Mouse (Mus musculus) gastrocnemius, adult 18-20 months (tissue): ENCODE measurements around the gene Aurkb. TPM values are rescaled to one million over a fixed set of nuclear protein-coding genes. Genes with fewer than 3 reads are reported as not detected.
A peak's percentile ranks its signal among the peaks of the same experiment; 100 is the strongest.

Experiments
- DNase-seq: peaks from one replicate; pipeline ENCODE4 v3.0.0; 2021; ENCODE audit warnings: low spot score
- total RNA-seq, 2 experiments: library from RNA; stranded (reverse); gene quantifications; 2 replicates each; pipeline ENCODE4 v1.2.3; 2021

The Aurkb gene
- total RNA-seq, 2 experiments from 2014 or later, result not detected

GRCm38 (mm10) chr11:69096987-69097900 lies 51.8 kb downstream of the Aurkb start:
- DNase-seq, result peak; percentile 100

- no peak for DNase-seq
Measured at GRCm38 (mm10) chr11:69098039-69098761, 52.8 kb downstream of the Aurkb start.

- peak; percentile 99 for DNase-seq
Measured at GRCm38 (mm10) chr11:69098762-69099091, 53.3 kb downstream of the Aurkb start.

- DNase-seq, result peak; percentile 97
Measured at GRCm38 (mm10) chr11:69099177-69099914, 53.9 kb downstream of the Aurkb start.

- DNase-seq, result peak; percentile 96
Measured at GRCm38 (mm10) chr11:69099915-69100345, 54.5 kb downstream of the Aurkb start.

- DNase-seq, result no peak
Measured at GRCm38 (mm10) chr11:69100639-69101360, 55.4 kb downstream of the Aurkb start.

Other genes starting within 250 kb of the Aurkb start
- gene Ndel1, start 173.8 kb upstream of the Aurkb start, total RNA-seq, result 100 to 1,000 TPM in 1 of 2 experiments, 10 to 100 TPM in 1; 78.2 to 106 TPM
- not detected for gene Rnf222, start 157.1 kb upstream of the Aurkb start, total RNA-seq
- 100 to 1,000 TPM; 639 to 682 TPM for gene Rpl26, start 144.1 kb upstream of the Aurkb start, total RNA-seq
- not detected for gene Odf4, start 118.6 kb upstream of the Aurkb start, total RNA-seq
- 1 to 10 TPM; 5.8 to 9.7 TPM for gene Arhgef15, start 88.2 kb upstream of the Aurkb start, total RNA-seq
- 1 to 10 TPM; 4.8 to 5.2 TPM for gene Slc25a35, start 77.5 kb upstream of the Aurkb start, total RNA-seq
- gene Rangrf, start 70.5 kb upstream of the Aurkb start, total RNA-seq, result 10 to 100 TPM; 59.5 to 62.4 TPM
- gene Pfas, start 37.2 kb upstream of the Aurkb start, total RNA-seq, result 1 to 10 TPM; 7.0 to 9.6 TPM
- gene Ctc1, start 29.7 kb upstream of the Aurkb start, total RNA-seq, result 1 to 10 TPM; 9.4 to 9.5 TPM
- gene Borcs6, start 14.1 kb downstream of the Aurkb start, total RNA-seq, result 10 to 100 TPM; 20.0 to 23.5 TPM
- 1 to 10 TPM; 3.5 to 3.7 TPM for gene Tmem107, start 25.2 kb downstream of the Aurkb start, total RNA-seq
- gene Vamp2, start 42.8 kb downstream of the Aurkb start, total RNA-seq, result 10 to 100 TPM; 37.4 to 39.3 TPM
- 10 to 100 TPM; 41.9 to 72.2 TPM for gene Per1, start 49.6 kb downstream of the Aurkb start, total RNA-seq
- gene Hes7, start 74.8 kb downstream of the Aurkb start, total RNA-seq, result not detected
- gene 9130213A22Rik, start 76.9 kb downstream of the Aurkb start, total RNA-seq, result not detected
- not detected for gene Aloxe3, start 80.2 kb downstream of the Aurkb start, total RNA-seq
- not detected for gene Alox12b, start 111.3 kb downstream of the Aurkb start, total RNA-seq
- gene Alox8, start 152.2 kb downstream of the Aurkb start, total RNA-seq, result not detected
- gene Gucy2e, start 191.4 kb downstream of the Aurkb start, total RNA-seq, result not detected